ENCODE assay signal across 9 mouse cellular contexts in genomic region chr15:62903047-62903822, GRCm38 (mm10).
DNase-seq lines count a peak whose midpoint lies in the region; ATAC-seq and TF ChIP-seq lines count a peak whose summit lies in the region.
"Had no signal": no experiment of that assay in that cellular context is flagged by ENCODE, and none has a peak within 500 bp of the region (broad histone marks: within the 10 kb centered on the region; RNA-seq: fewer than 3 reads in every experiment).

No protein-coding gene starts in this region.

- H3K36me3 ChIP-seq in thymus, adult 2 months (ENCODE audit: control insufficient read depth, insufficient read depth, low read length), result no peaks in the 10 kb centered on the region
- no peaks in the 10 kb centered on the region for H3K36me3 ChIP-seq in forebrain, embryonic 11.5 days (ENCODE audit: control insufficient read depth, insufficient read depth, low read length)
- H3K36me3 ChIP-seq in heart, embryonic 16.5 days (ENCODE audit: control insufficient read depth, insufficient read depth), result no peaks in the 10 kb centered on the region
- H3K36me3 ChIP-seq: liver, embryonic 15.5 days had no signal

- peak; percentile 6 for DNase-seq in thymus, postnatal 25 days
- no peak for DNase-seq in thymus, adult 2 months
- peak; percentile 90 for DNase-seq in forebrain, embryonic 11.5 days (ENCODE audit: low spot score)
- DNase-seq in kidney, postnatal 36 days, result peak; percentile 97 to 98
- peak; percentile 8 to 12 for DNase-seq in lung, adult 18-20 months
- DNase-seq in ovary, postnatal 10 days (ENCODE audit: low spot score), result peak; percentile 26
- DNase-seq in urinary bladder, postnatal 36 days (ENCODE audit: low spot score in 2 of 2), result peak; percentile 1 to 75

- peak; percentile 93 for ATAC-seq in forebrain, embryonic 11.5 days (replicated peaks; ENCODE audit: low FRiP score)
- ATAC-seq in heart, embryonic 16.5 days (replicated peaks; ENCODE audit: extremely low read depth, insufficient read depth, low FRiP score), result peak; percentile 58; the same call in 1 of the 2 replicates

- no peak overlapping the region for H3K4me2 ChIP-seq in forebrain, embryonic 11.5 days (ENCODE audit: low read depth, low read length, severe bottlenecking)
- peak overlapping the region; percentile 2; the same call in 1 of the 2 replicates for H3K4me2 ChIP-seq in heart, embryonic 16.5 days (ENCODE audit: low read depth, low read length)
- H3K4me2 ChIP-seq: liver, embryonic 15.5 days had no signal

- no peak overlapping the region for H3K27ac ChIP-seq in thymus, adult 2 months (ENCODE audit: control insufficient read depth, insufficient read depth, low read length)
- H3K27ac ChIP-seq in forebrain, embryonic 11.5 days (ENCODE audit: low read depth, low read length), result no peak overlapping the region
- H3K27ac ChIP-seq in heart, embryonic 16.5 days (ENCODE audit: low read length), result peak overlapping the region; percentile 8; the same call in 1 of the 2 replicates
- H3K27ac ChIP-seq: liver, embryonic 15.5 days had no signal

- H3K27me3 ChIP-seq in thymus, adult 2 months (ENCODE audit: control insufficient read depth, insufficient read depth, low read length), result no peaks in the 10 kb centered on the region
- H3K27me3 ChIP-seq in forebrain, embryonic 11.5 days (ENCODE audit: control insufficient read depth, insufficient read depth, low read length), result no peaks in the 10 kb centered on the region; the same call in 1 of the 2 replicates
- no peaks in the 10 kb centered on the region for H3K27me3 ChIP-seq in heart, embryonic 16.5 days (ENCODE audit: control insufficient read depth, insufficient read depth, low read length)
- H3K27me3 ChIP-seq: liver, embryonic 15.5 days had no signal

- no peak overlapping the region for H3K9ac ChIP-seq in forebrain, embryonic 11.5 days (ENCODE audit: low read length)
- no peak overlapping the region for H3K9ac ChIP-seq in heart, embryonic 16.5 days (ENCODE audit: low read length)
- H3K9ac ChIP-seq: liver, embryonic 15.5 days had no signal

- TF ChIP-seq POLR2A in thymus, adult 2 months (IDR thresholded peaks at IDR 0.05; ENCODE audit: control insufficient read depth, extremely low read depth, insufficient read depth, low read length, poor library complexity), result no peak

- H3K4me3 ChIP-seq in thymus, adult 2 months (ENCODE audit: control insufficient read depth, insufficient read depth, low read length), result no peak overlapping the region
- no peak overlapping the region for H3K4me3 ChIP-seq in forebrain, embryonic 11.5 days (ENCODE audit: low read depth, low read length)
- no peak overlapping the region for H3K4me3 ChIP-seq in heart, embryonic 16.5 days (ENCODE audit: low read length)
- H3K4me3 ChIP-seq: liver, embryonic 15.5 days had no signal

- 64% methylated on average over 17 of the region's 17 CpGs for WGBS in thymus, adult 2 months
- WGBS in forebrain, embryonic 11.5 days, result 24% methylated on average over 17 of the region's 17 CpGs
- WGBS in heart, embryonic 16.5 days, result 43% methylated on average over 17 of the region's 17 CpGs

- H3K9me3 ChIP-seq in forebrain, embryonic 11.5 days (ENCODE audit: control insufficient read depth, low read length), result no peaks in the 10 kb centered on the region
- H3K9me3 ChIP-seq in heart, embryonic 16.5 days (replicated peaks; ENCODE audit: control insufficient read depth, low read length), result no peaks in the 10 kb centered on the region
- H3K9me3 ChIP-seq: liver, embryonic 15.5 days had no signal

- TF ChIP-seq CTCF in thymus, adult 2 months (IDR thresholded peaks at IDR 0.05; ENCODE audit: borderline replicate concordance, control insufficient read depth, extremely low read depth, insufficient read depth, low read length, poor library complexity), result no peak

- H3K4me1 ChIP-seq in thymus, adult 2 months (replicated peaks; ENCODE audit: control insufficient read depth, insufficient read depth, low read length), result peaks cover 4% of the 10 kb centered on the region; the same call in 1 of the 2 replicates
- H3K4me1 ChIP-seq in forebrain, embryonic 11.5 days (replicated peaks; ENCODE audit: control insufficient read depth, insufficient read depth, low read length), result peaks cover 5% of the 10 kb centered on the region; the same call in 1 of the 2 replicates
- no peaks in the 10 kb centered on the region for H3K4me1 ChIP-seq in heart, embryonic 16.5 days (ENCODE audit: control insufficient read depth, insufficient read depth, low read length)
- H3K4me1 ChIP-seq: liver, embryonic 15.5 days had no signal
